In genomic region chr19:46050462-46050861, GRCm38 (mm10) we compare ENCODE assay signal across 18 mouse cellular contexts. TPM values are rescaled to one million over a fixed set of nuclear protein-coding genes. Genes with fewer than 3 reads are reported as not detected.
A peak's percentile ranks its signal among the peaks of the same experiment; 100 is the strongest.
DNase-seq lines count a peak whose midpoint lies in the region.
"Had no signal": no experiment of that assay in that cellular context is flagged by ENCODE, and none has a peak within 500 bp of the region (broad histone marks: within the 10 kb centered on the region; RNA-seq: fewer than 3 reads in every experiment).

No protein-coding gene starts in this region.

- H3K4me3 ChIP-seq in forebrain, embryonic 10.5 days, result no peak overlapping the region
- H3K4me3 ChIP-seq: embryonic facial prominence, embryonic 10.5 days; erythroblast, embryonic 14.5 days; kidney, embryonic 15.5 days; neural tube, embryonic 15.5 days had no signal

- H3K36me3 ChIP-seq in forebrain, embryonic 10.5 days (replicated peaks), result no peaks in the 10 kb centered on the region
- H3K36me3 ChIP-seq: embryonic facial prominence, embryonic 10.5 days; kidney, embryonic 15.5 days; neural tube, embryonic 15.5 days had no signal

- peak; percentile 62 to 65 for DNase-seq in spleen, postnatal 36 days (ENCODE audit: low spot score in 2 of 2)
- no peak for DNase-seq in spleen, adult 12 weeks (ENCODE audit: low spot score)
- peak; percentile 49 for DNase-seq in induced T-regulatory cell, adult 2 months (ENCODE audit: low read depth)
- DNase-seq in thymus, adult 18-20 months, result peak; percentile 21 to 59
- DNase-seq in forebrain, embryonic 10.5 days (ENCODE audit: extremely low spot score, low spot score), result no peak
- DNase-seq in left cerebral cortex, postnatal 36 days (ENCODE audit: low spot score in 2 of 2), result no peak
- DNase-seq in kidney, adult 9 months, result no peak
- no peak for DNase-seq in cerebellum, adult 8-10 months
- DNase-seq: adrenal gland, postnatal 25 days; cerebellum, postnatal 10 days; gastrocnemius, postnatal 14 days; heart, postnatal 14 days; lung, embryonic 14.5 days had no signal

- peaks cover 24% of the 10 kb centered on the region for H3K4me1 ChIP-seq in forebrain, embryonic 10.5 days

- WGBS in forebrain, embryonic 10.5 days, result 89% methylated on average over 2 of the region's 2 CpGs

- intact Hi-C loops in left cerebral cortex, postnatal 36 days (cut with DNase I), result no loop called here

- H3K27ac ChIP-seq in forebrain, embryonic 10.5 days, result no peak overlapping the region
- H3K27ac ChIP-seq: embryonic facial prominence, embryonic 10.5 days; hindbrain, postnatal 0 days; kidney, embryonic 15.5 days; neural tube, embryonic 15.5 days had no signal

- no peaks in the 10 kb centered on the region for H3K27me3 ChIP-seq in forebrain, embryonic 10.5 days (ENCODE audit: poor library complexity, severe bottlenecking)
- H3K27me3 ChIP-seq: kidney, embryonic 15.5 days; neural tube, embryonic 15.5 days had no signal

- H3K9me3 ChIP-seq in forebrain, embryonic 10.5 days, result no peaks in the 10 kb centered on the region
- H3K9me3 ChIP-seq: embryonic facial prominence, embryonic 10.5 days; kidney, embryonic 15.5 days; neural tube, embryonic 15.5 days had no signal

RNA-seq across cellular contexts. Expression of gene Ldb1, which starts 5.4 kb away (rescaled TPM):
- polyA plus RNA-seq in forebrain, embryonic 10.5 days (2016; fragmentation: Nextera tagmentation; extraction: Ambion mirVana), result 87.8 and 91.0 TPM in 2 replicates
- total RNA-seq in left cerebral cortex, postnatal 36 days (2021), result 100 to 1,000 TPM; 108 to 118 TPM

RNA-seq across cellular contexts. Expression of gene Pprc1, which starts 5.8 kb away (rescaled TPM):
- polyA plus RNA-seq in forebrain, embryonic 10.5 days (2016; fragmentation: Nextera tagmentation; extraction: Ambion mirVana), result 57.5 and 61.9 TPM in 2 replicates
- total RNA-seq in left cerebral cortex, postnatal 36 days (2021), result 10 to 100 TPM; 20.5 to 25.5 TPM

RNA-seq across cellular contexts. Expression of gene Nolc1, which starts 25.2 kb away (rescaled TPM):
- 167 and 168 TPM in 2 replicates for polyA plus RNA-seq in forebrain, embryonic 10.5 days (2016; fragmentation: Nextera tagmentation; extraction: Ambion mirVana)
- 10 to 100 TPM; 42.5 to 44.1 TPM for total RNA-seq in left cerebral cortex, postnatal 36 days (2021)

RNA-seq across cellular contexts. Expression of gene Hps6, which starts 47.2 kb away (rescaled TPM):
- 3.4 and 4.6 TPM in 2 replicates for polyA plus RNA-seq in forebrain, embryonic 10.5 days (2016; fragmentation: Nextera tagmentation; extraction: Ambion mirVana)
- 1 to 10 TPM; 5.9 to 7.1 TPM for total RNA-seq in left cerebral cortex, postnatal 36 days (2021)

RNA-seq across cellular contexts. Expression of gene Armh3, which starts 52.2 kb away (rescaled TPM):
- 16.2 and 18.5 TPM in 2 replicates for polyA plus RNA-seq in forebrain, embryonic 10.5 days (2016; fragmentation: Nextera tagmentation; extraction: Ambion mirVana)
- total RNA-seq in left cerebral cortex, postnatal 36 days (2021), result 10 to 100 TPM; 20.1 to 20.2 TPM
- polyA plus RNA-seq: erythroblast, embryonic 14.5 days had no signal

Comparison
In these comparisons a context has a peak if more than half of its experiments do, and no peak if none do; other contexts are left out.
1. DNase-seq: peak in spleen, postnatal 36 days (2 of 2), induced T-regulatory cell, adult 2 months (single experiment) and thymus, adult 18-20 months (2 of 2); none in spleen, adult 12 weeks (single experiment), forebrain, embryonic 10.5 days (single experiment), left cerebral cortex, postnatal 36 days (0 of 2), kidney, adult 9 months (single experiment) and cerebellum, adult 8-10 months (single experiment).